Mouse (Mus musculus): Measurements from ENCODE around the gene Nemp2. TPM values are rescaled to one million over a fixed set of nuclear protein-coding genes. Genes with fewer than 3 reads are reported as not detected.

The Nemp2 gene
- total and polyA plus RNA-seq, 3 experiments = 2.8 to 4.6 TPM; not detected in 1

GRCm38 (mm10) chr1:52660278-52660677 lies 29.8 kb downstream of the Nemp2 start (continued):
- no peak for TF ChIP-seq MXI1 (IDR thresholded peaks at IDR 0.05; ENCODE audit: low read depth, low read length)

GRCm38 (mm10) chr1:52660765-52661164 lies 30.3 kb downstream of the Nemp2 start:
- no peak overlapping the region for H3K9ac ChIP-seq (ENCODE audit: control insufficient read depth, low read depth, low read length, poor library complexity, severe bottlenecking)
- H3K79me2 ChIP-seq (ENCODE audit: control insufficient read depth, insufficient read depth, low read length, poor library complexity) = no peaks in the 10 kb centered on the region
- no peak for TF ChIP-seq SMC3 (IDR thresholded peaks at IDR 0.05; ENCODE audit: low read depth, low read length)
- TF ChIP-seq ZKSCAN1 (IDR thresholded peaks at IDR 0.05; ENCODE audit: low read depth, low read length) = no peak
- TF ChIP-seq KAT2A (conservative IDR thresholded peaks at IDR 0.05; ENCODE audit: low read depth, low read length) = no peak
- TF ChIP-seq TAL1 (IDR thresholded peaks at IDR 0.05; ENCODE audit: low read length) = no peak
- no peak overlapping the region for H3K27ac ChIP-seq (ENCODE audit: control insufficient read depth, low read depth, low read length)
- H3K4me3 ChIP-seq (ENCODE audit: control insufficient read depth in 1 of 2, insufficient read depth in 1 of 2, low read depth in 2 of 2, low read length in 2 of 2) = no peak overlapping the region
- no peak for DNase-seq (ENCODE audit: low read depth, low spot score)
- no peaks in the 10 kb centered on the region for H3K27me3 ChIP-seq (ENCODE audit: control insufficient read depth in 1 of 2, insufficient read depth in 2 of 2, low read length in 2 of 2)
- peaks cover 0 to 2% of the 10 kb centered on the region in 2 experiments; a peak in 1 of 4 replicates for H3K36me3 ChIP-seq (ENCODE audit: control insufficient read depth in 1 of 2, insufficient read depth in 2 of 2, low read length in 2 of 2)
- no peaks in the 10 kb centered on the region for H3K4me1 ChIP-seq (ENCODE audit: control insufficient read depth in 1 of 2, insufficient read depth in 2 of 2, low read length in 2 of 2)
- no peaks in the 10 kb centered on the region for H3K9me3 ChIP-seq (replicated peaks; ENCODE audit: insufficient read depth, low read length)

GRCm38 (mm10) chr1:52663228-52663627 lies 32.7 kb downstream of the Nemp2 start:
- H3K9ac ChIP-seq (ENCODE audit: control insufficient read depth, low read depth, low read length, poor library complexity, severe bottlenecking) = no peak overlapping the region
- H3K9me3 ChIP-seq (replicated peaks; ENCODE audit: insufficient read depth, low read length) = no peaks in the 10 kb centered on the region
- H3K36me3 ChIP-seq (ENCODE audit: control insufficient read depth in 1 of 2, insufficient read depth in 2 of 2, low read length in 2 of 2) = no peaks in the 10 kb centered on the region
- no peak for DNase-seq (ENCODE audit: low read depth, low spot score)
- no peaks in the 10 kb centered on the region for H3K79me2 ChIP-seq (ENCODE audit: control insufficient read depth, insufficient read depth, low read length, poor library complexity)
- H3K4me1 ChIP-seq (ENCODE audit: control insufficient read depth in 1 of 2, insufficient read depth in 2 of 2, low read length in 2 of 2) = no peaks in the 10 kb centered on the region
- no peak overlapping the region for H3K27ac ChIP-seq (ENCODE audit: control insufficient read depth, low read depth, low read length)
- H3K4me3 ChIP-seq (ENCODE audit: control insufficient read depth in 1 of 2, insufficient read depth in 1 of 2, low read depth in 2 of 2, low read length in 2 of 2) = no peak overlapping the region
- no peaks in the 10 kb centered on the region for H3K27me3 ChIP-seq (ENCODE audit: control insufficient read depth in 1 of 2, insufficient read depth in 2 of 2, low read length in 2 of 2)
- TF ChIP-seq SMC3 (IDR thresholded peaks at IDR 0.05; ENCODE audit: low read depth, low read length) (no peak), UBTF (IDR thresholded peaks at IDR 0.05; ENCODE audit: borderline replicate concordance, insufficient read depth, low read depth, low read length) (no peak), MEF2A (IDR thresholded peaks at IDR 0.05; ENCODE audit: extremely low read depth, insufficient replicate concordance, low read depth, low read length, poor library complexity, severe bottlenecking) (no peak), RCOR1 (IDR thresholded peaks at IDR 0.05; ENCODE audit: low read depth, low read length) (no peak), RAD21 (IDR thresholded peaks at IDR 0.05; ENCODE audit: low read depth, low read length) (no peak), E2F4 (IDR thresholded peaks at IDR 0.05; ENCODE audit: borderline replicate concordance, low read depth, low read length) (no peak), MXI1 (IDR thresholded peaks at IDR 0.05; ENCODE audit: low read depth, low read length) (no peak), POLR2AphosphoS5 (IDR thresholded peaks at IDR 0.05; ENCODE audit: borderline replicate concordance, low read depth, low read length) (no peak), ZMIZ1 (IDR thresholded peaks at IDR 0.05; ENCODE audit: low read depth, low read length) (no peak), TAL1 (IDR thresholded peaks at IDR 0.05; ENCODE audit: low read length) (no peak), BHLHE40 (IDR thresholded peaks at IDR 0.05; ENCODE audit: borderline replicate concordance, low read depth, low read length) (no peak)

Measured in MEL (cell line).